Mouse (Mus musculus): ENCODE data around the gene Ppp1r13l.

GRCm38 (mm10) chr7:19341250-19341649, 18.3 kb upstream of the Ppp1r13l start:
- TF ChIP-seq CTCF (IDR thresholded peaks at IDR 0.05; ENCODE audit: low read depth) (no peak), EP300 (optimal IDR thresholded peaks at IDR 0.05) (no peak)
